8 mouse cellular contexts compared by ENCODE assay signal in the genomic region with DNA sequence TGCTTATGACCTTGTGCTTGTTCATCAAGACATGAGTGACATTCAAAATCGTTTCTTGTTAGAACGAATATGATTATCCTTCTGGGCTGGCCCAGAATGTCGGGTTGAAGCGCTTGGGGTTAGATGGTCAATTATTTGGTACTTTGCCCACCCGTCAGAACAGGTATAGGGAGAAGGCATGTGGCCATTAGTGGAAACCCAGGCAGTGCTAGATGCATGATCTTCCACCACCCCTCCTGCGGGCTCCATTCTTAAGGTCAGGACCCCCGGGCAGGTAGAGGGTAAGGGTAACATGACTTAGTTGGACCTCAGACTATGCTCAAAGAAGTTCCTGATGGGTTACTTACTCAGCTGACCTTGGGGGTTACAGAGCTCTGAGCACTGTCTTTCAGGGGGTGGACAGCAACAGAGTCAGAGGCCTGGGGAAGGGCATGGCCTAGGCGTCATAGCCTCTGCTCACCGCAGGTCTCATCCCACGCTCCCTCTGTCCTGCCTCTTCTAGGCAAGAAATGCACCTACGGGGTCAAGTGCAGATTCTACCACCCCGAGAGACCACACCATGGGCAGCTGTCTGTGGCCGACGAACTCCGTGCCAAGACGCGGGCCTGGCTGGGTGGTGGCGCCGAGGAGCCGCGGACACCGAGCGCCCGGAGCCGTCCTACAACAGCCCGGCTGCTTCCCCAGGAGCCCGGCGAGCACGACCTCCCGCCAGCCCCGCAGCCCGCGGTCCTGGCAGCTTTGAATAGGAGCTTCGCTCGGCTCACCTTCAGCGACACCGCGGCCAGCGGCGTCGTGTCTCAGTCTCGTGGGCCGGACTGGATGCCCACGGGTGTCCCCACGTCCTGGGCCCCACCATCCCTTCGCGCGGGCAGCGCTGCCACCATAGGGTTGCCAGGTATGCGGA. TPM values are rescaled to one million over a fixed set of nuclear protein-coding genes. Genes with fewer than 3 reads are reported as not detected.
DNase-seq lines count a peak whose midpoint lies in the region; ATAC-seq lines count a peak whose summit lies in the region.

No protein-coding gene starts in this region.

- WGBS in midbrain, embryonic 11.5 days = 18% methylated on average over 50 of the region's 50 CpGs

- H3K4me3 ChIP-seq in midbrain, embryonic 11.5 days (ENCODE audit: low read depth, low read length) = peak overlapping the region; percentile 41

- peaks cover 7% of the 10 kb centered on the region for H3K4me1 ChIP-seq in midbrain, embryonic 11.5 days (ENCODE audit: control insufficient read depth, insufficient read depth, low read length)

- H3K4me2 ChIP-seq in midbrain, embryonic 11.5 days = peak overlapping the region; percentile 85

- peak overlapping the region; percentile 61 for H3K9ac ChIP-seq in midbrain, embryonic 11.5 days (ENCODE audit: low read length)

- peak; percentile 41 for DNase-seq in right cerebral cortex, postnatal 14 days
- DNase-seq in right cerebral cortex, postnatal 36 days (ENCODE audit: low spot score in 2 of 2) = no peak
- peak; percentile 48 to 49 for DNase-seq in cerebellum, postnatal 14 days
- peak; percentile 53 for DNase-seq in gastrocnemius, postnatal 14 days
- DNase-seq in kidney, adult 9 months = peak; percentile 19
- DNase-seq in midbrain, embryonic 11.5 days (ENCODE audit: low spot score, missing footprints) = peak; percentile 91
- DNase-seq in c-Kit-positive CD71-positive TER-119-positive erythroid progenitor cells, embryonic 14.5 days (ENCODE audit: low spot score) = no peak

- no peaks in the 10 kb centered on the region for H3K9me3 ChIP-seq in midbrain, embryonic 11.5 days (ENCODE audit: control insufficient read depth, low read length)

- intact Hi-C loops in gastrocnemius, postnatal 14 days (cut with DNase I; ENCODE audit: low total_unique reads) = no loop called here

- ATAC-seq in midbrain, embryonic 11.5 days (ENCODE audit: low FRiP score) = peak; percentile 51
- ATAC-seq in granulocyte monocyte progenitor cell, adult 5-6 weeks (replicated peaks; ENCODE audit: poor library complexity, severe bottlenecking) = no peak; the same call in 1 of the 2 replicates

- H3K27ac ChIP-seq in midbrain, embryonic 11.5 days (ENCODE audit: low read depth, low read length) = no peak overlapping the region

- peaks cover 14% of the 10 kb centered on the region for H3K27me3 ChIP-seq in midbrain, embryonic 11.5 days (ENCODE audit: control insufficient read depth, insufficient read depth, low read length)

- no peaks in the 10 kb centered on the region for H3K36me3 ChIP-seq in midbrain, embryonic 11.5 days (ENCODE audit: control insufficient read depth, insufficient read depth, low read length)

RNA-seq across cellular contexts. Expression of gene Zc3h12d, which starts 34.7 kb away (rescaled TPM):
- total RNA-seq in gastrocnemius, postnatal 14 days (2021) = not detected
- not detected in 2 replicates for polyA plus RNA-seq in midbrain, embryonic 11.5 days (2014; fragmentation: Nextera tagmentation; extraction: Ambion mirVana)
- total RNA-seq in granulocyte monocyte progenitor cell, adult 5-6 weeks (2014; fragmentation: Nextera tagmentation) = not detected in 2 replicates
- 0.30 and 0.36 TPM in 2 replicates for total RNA-seq in granulocyte monocyte progenitor cell, adult 5-6 weeks (2017)

Comparison
In these comparisons a context has a peak if more than half of its experiments do, and no peak if none do; other contexts are left out.
1. DNase-seq: peak in right cerebral cortex, postnatal 14 days (single experiment), cerebellum, postnatal 14 days (2 of 2), gastrocnemius, postnatal 14 days (single experiment), kidney, adult 9 months (single experiment) and midbrain, embryonic 11.5 days (single experiment); none in right cerebral cortex, postnatal 36 days (0 of 2) and c-Kit-positive CD71-positive TER-119-positive erythroid progenitor cells, embryonic 14.5 days (single experiment).